ENCODE assay signal across 19 mouse cellular contexts in the genomic region with DNA sequence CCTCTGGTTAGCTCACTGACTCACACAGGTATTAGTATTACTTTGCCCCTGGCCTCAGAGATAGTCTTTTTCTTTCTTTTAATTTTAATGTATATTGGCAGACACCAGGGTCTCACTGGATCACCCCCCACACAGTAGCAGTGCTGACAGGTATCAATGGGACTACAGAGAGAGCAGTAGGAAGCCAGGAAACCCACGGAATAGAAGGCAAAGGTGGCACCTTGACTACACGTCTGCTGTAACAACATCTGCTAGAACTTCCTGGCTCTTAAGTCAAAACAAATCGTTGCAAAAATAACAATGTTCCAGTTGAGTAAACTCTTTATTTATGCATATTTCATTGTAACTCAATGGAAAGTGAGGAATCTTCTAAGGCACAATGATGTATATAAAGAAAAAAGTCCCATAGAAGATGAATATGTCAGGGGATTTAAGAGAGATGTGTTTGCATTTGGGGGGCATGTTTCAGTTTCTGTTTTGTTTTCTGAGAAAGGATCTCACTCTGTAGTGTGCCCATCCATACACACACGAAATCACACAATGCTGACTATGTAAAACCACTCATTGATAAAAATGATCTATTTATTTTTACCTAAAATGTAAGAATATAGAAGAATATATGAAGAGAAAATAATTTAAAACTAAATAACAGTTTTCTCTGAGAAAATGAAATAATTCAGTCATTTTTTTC. TPM values are rescaled to one million over a fixed set of nuclear protein-coding genes. Genes with fewer than 3 reads are reported as not detected.
A peak's percentile ranks its signal among the peaks of the same experiment; 100 is the strongest.
DNase-seq lines count a peak whose midpoint lies in the region; ATAC-seq lines count a peak whose summit lies in the region.
"Had no signal": no experiment of that assay in that cellular context is flagged by ENCODE, and none has a peak within 500 bp of the region (broad histone marks: within the 10 kb centered on the region; RNA-seq: fewer than 3 reads in every experiment).

No protein-coding gene starts in this region.

- DNase-seq in heart, adult 11 months, result peak; percentile 63
- peak; percentile 21 for DNase-seq in CD4-positive helper T cell, adult 2 months (ENCODE audit: low read depth, low spot score)
- DNase-seq in induced T-regulatory cell, adult 2 months (ENCODE audit: low read depth), result peak; percentile 67
- DNase-seq in left cerebral cortex, postnatal 25 days (ENCODE audit: low spot score in 2 of 2), result no peak
- DNase-seq: adrenal gland, postnatal 14 days; cerebellum, adult 11-12 months; cerebellum, adult 9-11 months; cerebellum, postnatal 36 days; forebrain, postnatal 0 days; gastrocnemius, postnatal 14 days; heart, postnatal 36 days had no signal

- H3K4me1 ChIP-seq in heart, embryonic 11.5 days (ENCODE audit: control insufficient read depth, insufficient read depth, low read length), result no peaks in the 10 kb centered on the region
- no peaks in the 10 kb centered on the region for H3K4me1 ChIP-seq in hindbrain, embryonic 12.5 days
- H3K4me1 ChIP-seq: embryonic facial prominence, embryonic 13.5 days; forebrain, embryonic 13.5 days; heart, embryonic 13.5 days had no signal

- ATAC-seq in heart, embryonic 11.5 days (replicated peaks; ENCODE audit: insufficient number of reproducible peaks, low FRiP score, low TSS enrichment), result no peak
- no peak for ATAC-seq in hindbrain, embryonic 12.5 days (ENCODE audit: low FRiP score)
- no peak for ATAC-seq in erythroid progenitor cell, adult 5-6 weeks (replicated peaks; ENCODE audit: low FRiP score, poor library complexity, severe bottlenecking)
- ATAC-seq: forebrain, embryonic 13.5 days; forebrain, postnatal 0 days; hindbrain, embryonic 16.5 days; intestine, postnatal 0 days had no signal

- no peak overlapping the region for H3K4me2 ChIP-seq in heart, embryonic 11.5 days
- no peak overlapping the region for H3K4me2 ChIP-seq in hindbrain, embryonic 12.5 days (replicated peaks)
- H3K4me2 ChIP-seq: embryonic facial prominence, embryonic 13.5 days; forebrain, embryonic 13.5 days; heart, embryonic 13.5 days had no signal

- 59% methylated on average over 4 of the region's 4 CpGs for WGBS in heart, embryonic 11.5 days (ENCODE audit: insufficient replicate concordance)
- 72% methylated on average over 4 of the region's 4 CpGs for WGBS in hindbrain, embryonic 12.5 days

- intact Hi-C loops in left cerebral cortex, postnatal 25 days (cut with DNase I), result no loop called here

- H3K27me3 ChIP-seq in heart, embryonic 11.5 days (ENCODE audit: control insufficient read depth, insufficient read depth, low read length), result no peaks in the 10 kb centered on the region
- H3K27me3 ChIP-seq in hindbrain, embryonic 12.5 days, result no peaks in the 10 kb centered on the region
- H3K27me3 ChIP-seq: embryonic facial prominence, embryonic 13.5 days; forebrain, embryonic 13.5 days; heart, embryonic 13.5 days had no signal

- H3K4me3 ChIP-seq in heart, embryonic 11.5 days (ENCODE audit: low read depth, low read length), result no peak overlapping the region
- no peak overlapping the region for H3K4me3 ChIP-seq in hindbrain, embryonic 12.5 days
- H3K4me3 ChIP-seq: embryonic facial prominence, embryonic 13.5 days; forebrain, embryonic 13.5 days; heart, embryonic 13.5 days had no signal

- H3K9ac ChIP-seq in heart, embryonic 11.5 days (ENCODE audit: low read depth, low read length), result no peak overlapping the region
- H3K9ac ChIP-seq in hindbrain, embryonic 12.5 days, result no peak overlapping the region
- H3K9ac ChIP-seq: embryonic facial prominence, embryonic 13.5 days; forebrain, embryonic 13.5 days; forebrain, postnatal 0 days; heart, embryonic 13.5 days had no signal

- H3K9me3 ChIP-seq in heart, embryonic 11.5 days (replicated peaks; ENCODE audit: control insufficient read depth, low read length), result no peaks in the 10 kb centered on the region
- no peaks in the 10 kb centered on the region for H3K9me3 ChIP-seq in hindbrain, embryonic 12.5 days (replicated peaks)
- H3K9me3 ChIP-seq: embryonic facial prominence, embryonic 13.5 days; forebrain, embryonic 13.5 days; heart, embryonic 13.5 days had no signal

- H3K36me3 ChIP-seq in heart, embryonic 11.5 days (ENCODE audit: control insufficient read depth, insufficient read depth, low read length), result no peaks in the 10 kb centered on the region
- H3K36me3 ChIP-seq in hindbrain, embryonic 12.5 days, result peaks cover 20% of the 10 kb centered on the region

- no peak overlapping the region for H3K27ac ChIP-seq in heart, embryonic 11.5 days (ENCODE audit: low read depth, low read length)
- H3K27ac ChIP-seq in hindbrain, embryonic 12.5 days, result no peak overlapping the region
- H3K27ac ChIP-seq: embryonic facial prominence, embryonic 13.5 days; forebrain, embryonic 13.5 days; heart, embryonic 13.5 days had no signal

RNA-seq across cellular contexts. Expression of gene Prdm2, which starts 41.0 kb away (rescaled TPM):
- 8.1 and 11.0 TPM in 2 replicates for polyA plus RNA-seq in heart, embryonic 11.5 days (2014; fragmentation: Nextera tagmentation; extraction: Ambion mirVana)
- 10 to 100 TPM; 39.7 to 42.3 TPM for total RNA-seq in left cerebral cortex, postnatal 25 days (2021)
- 20.2 and 22.3 TPM in 2 replicates for polyA plus RNA-seq in hindbrain, embryonic 12.5 days (2016; fragmentation: Nextera tagmentation; extraction: Ambion mirVana)
- 5.4 and 5.8 TPM in 2 replicates for total RNA-seq in erythroid progenitor cell, adult 5-6 weeks (2015; ENCODE audit: low replicate concordance)
- total RNA-seq in erythroid progenitor cell, adult 5-6 weeks (2017; ENCODE audit: low replicate concordance), result 5.4 and 6.7 TPM in 2 replicates

Comparison
In these comparisons a context has a peak if more than half of its experiments do, and no peak if none do; other contexts are left out.
1. DNase-seq: peak in heart, adult 11 months (single experiment), CD4-positive helper T cell, adult 2 months (single experiment) and induced T-regulatory cell, adult 2 months (single experiment); none in left cerebral cortex, postnatal 25 days (0 of 2).
2. RNA of gene Prdm2, which starts 41.0 kb away (total RNA-seq): 39.7 to 42.3 TPM in left cerebral cortex, postnatal 25 days; 5.4 to 6.7 TPM in erythroid progenitor cell, adult 5-6 weeks; every median in the first group is over 4 times any median in the second.